Mouse (Mus musculus) ovary, postnatal 14 days (tissue): ENCODE measurements around the gene Map3k11.
A peak's percentile ranks its signal among the peaks of the same experiment; 100 is the strongest.

Source experiments
- DNase-seq: peaks from one replicate; pipeline ENCODE4 v3.0.0; 2022; ENCODE audit warnings: low spot score

The Map3k11 gene

DNA sequence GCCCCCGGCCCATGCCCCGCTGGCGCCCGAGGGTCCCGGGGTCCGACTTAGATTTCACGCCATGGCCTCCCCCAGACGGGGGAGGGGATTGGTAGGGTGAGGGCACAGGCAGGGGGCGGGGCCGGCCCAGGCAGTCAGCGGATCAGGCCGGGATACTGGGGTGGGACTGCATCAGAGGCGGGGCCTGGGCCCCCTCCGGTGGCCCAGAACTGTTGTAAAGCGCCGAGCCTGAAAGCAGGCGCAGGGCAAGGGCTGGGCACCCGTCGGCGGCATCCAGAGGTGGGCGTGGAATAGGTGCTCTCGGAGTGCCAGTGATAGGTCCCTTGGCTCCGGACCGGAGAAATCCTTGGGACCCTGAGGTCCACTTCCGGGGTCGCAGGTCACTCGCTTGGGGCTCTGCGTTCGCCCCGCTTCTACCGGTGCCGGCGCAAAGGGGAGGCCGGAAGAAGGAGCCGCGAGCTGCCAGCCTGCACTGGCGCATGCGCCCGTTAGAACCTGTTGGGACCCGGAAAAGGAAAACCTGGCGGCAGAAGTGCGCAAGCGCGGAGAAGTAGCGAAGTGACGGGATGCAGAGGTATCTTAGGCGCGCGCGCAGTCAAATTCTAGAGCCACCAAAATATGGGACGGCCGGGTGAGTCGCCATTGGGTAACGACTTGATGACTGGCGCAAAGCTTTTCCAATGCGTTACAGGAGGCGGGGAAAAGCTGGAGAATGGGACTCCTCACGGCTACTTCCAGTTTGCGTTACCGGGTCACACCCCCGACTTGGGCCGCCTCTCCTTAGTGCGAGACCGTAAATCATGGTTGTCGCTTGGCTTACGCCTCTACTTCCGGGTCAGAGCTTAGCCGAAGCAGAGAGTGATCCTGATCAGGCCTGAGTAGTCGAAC lies at the start of gene Map3k11, which contains the start of gene Pcnx3:
Map3k11 (plus strand) TSS at position 543 of the 888 bp plus-strand sequence.
Pcnx3 (minus strand) TSS at position 709 of the 888 bp plus-strand sequence.
- DNase-seq = peak; percentile 90

DNA sequence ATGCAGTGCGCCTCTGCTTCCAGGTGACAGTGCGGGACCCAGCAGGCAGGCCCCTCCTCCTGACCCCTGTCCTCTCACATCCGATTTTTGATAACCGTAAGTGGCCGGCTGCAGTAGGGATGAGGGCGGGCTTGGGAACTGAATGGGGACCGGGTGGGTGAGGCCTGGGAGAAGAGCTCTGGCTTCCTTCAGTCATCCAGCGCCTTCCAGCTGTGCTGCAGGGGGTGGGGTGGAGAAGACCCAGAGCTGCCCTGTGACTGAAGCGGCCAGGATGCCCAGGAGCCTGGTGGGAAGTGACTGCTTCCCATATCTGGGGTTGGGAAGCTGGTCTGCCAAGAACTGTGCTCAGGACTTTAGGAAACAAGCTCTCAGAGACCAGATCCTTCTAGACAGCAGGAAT lies 48.2 kb upstream of the Map3k11 start:
- no peak for DNase-seq

DNA sequence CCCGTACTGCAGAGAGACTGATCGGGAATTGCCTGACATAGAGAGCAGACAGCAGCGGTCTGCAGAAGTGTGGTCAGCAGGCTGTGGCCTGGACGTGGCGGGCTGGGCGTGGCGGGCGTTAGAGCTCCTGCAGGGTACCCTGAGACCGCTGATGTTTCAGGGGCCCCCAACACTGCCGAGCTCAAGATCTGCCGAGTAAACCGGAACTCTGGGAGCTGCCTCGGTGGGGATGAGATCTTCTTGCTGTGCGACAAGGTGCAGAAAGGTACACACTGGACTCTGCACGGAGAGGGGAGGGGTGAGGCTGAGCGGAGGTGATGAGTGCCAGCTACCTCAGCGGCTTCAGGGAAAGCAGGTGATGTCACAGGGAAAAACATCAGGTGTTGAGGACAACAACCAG lies 47.5 kb upstream of the Map3k11 start:
- DNase-seq = no peak

DNA sequence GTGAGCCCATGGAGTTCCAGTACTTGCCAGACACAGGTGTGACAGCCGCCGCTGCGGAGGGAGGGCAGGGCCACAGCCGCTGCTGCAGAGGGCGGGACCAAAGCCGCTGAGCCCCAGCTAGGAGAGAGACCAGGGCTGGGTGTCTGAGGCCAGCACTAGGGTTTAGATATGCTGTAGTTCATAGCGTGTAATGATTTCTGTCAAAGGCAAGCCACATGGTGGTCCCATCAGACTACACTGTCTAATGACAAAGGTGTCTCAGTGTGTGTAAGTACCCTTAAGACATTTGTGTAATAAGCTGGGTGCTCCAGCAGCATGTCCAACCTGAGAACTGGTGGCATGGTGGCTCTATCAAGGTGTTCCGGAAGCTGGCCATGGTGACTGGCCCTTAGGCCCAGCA lies 46.9 kb upstream of the Map3k11 start:
- no peak for DNase-seq

DNA sequence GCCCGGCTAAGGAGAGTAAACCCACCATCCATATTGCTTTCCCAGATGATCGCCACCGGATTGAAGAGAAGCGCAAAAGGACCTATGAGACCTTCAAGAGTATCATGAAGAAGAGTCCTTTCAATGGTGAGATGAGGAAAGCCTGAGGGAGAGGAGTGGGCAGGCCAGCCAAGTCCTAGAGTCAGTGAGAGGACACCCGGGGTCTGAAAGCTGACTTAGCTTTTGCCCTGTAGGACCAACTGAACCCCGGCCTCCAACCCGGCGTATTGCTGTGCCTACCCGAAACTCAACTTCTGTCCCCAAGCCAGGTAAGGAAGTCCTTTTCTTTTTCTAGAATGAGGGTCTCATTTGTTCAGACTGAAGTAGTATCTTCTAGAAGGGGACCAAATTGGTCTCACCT lies 43.3 kb upstream of the Map3k11 start:
- no peak for DNase-seq

DNA sequence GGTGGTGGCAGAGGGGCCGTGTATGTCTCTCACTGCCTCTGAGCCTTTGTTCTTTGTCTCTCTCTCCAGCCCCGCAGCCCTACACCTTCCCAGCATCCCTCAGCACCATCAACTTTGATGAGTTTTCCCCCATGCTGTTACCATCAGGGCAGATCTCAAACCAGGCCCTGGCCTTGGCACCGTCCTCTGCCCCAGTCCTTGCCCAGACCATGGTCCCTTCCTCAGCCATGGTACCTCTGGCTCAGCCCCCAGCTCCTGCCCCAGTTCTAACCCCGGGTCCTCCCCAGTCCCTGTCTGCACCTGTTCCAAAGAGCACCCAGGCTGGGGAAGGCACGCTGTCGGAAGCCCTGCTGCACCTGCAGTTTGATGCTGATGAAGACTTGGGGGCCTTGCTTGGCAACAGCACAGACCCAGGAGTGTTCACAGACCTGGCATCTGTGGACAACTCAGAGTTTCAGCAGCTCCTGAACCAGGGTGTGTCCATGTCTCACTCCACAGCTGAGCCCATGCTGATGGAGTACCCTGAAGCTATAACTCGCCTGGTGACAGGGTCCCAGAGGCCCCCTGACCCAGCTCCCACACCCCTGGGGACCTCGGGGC lies 41.7 kb upstream of the Map3k11 start:
- DNase-seq = no peak

DNA sequence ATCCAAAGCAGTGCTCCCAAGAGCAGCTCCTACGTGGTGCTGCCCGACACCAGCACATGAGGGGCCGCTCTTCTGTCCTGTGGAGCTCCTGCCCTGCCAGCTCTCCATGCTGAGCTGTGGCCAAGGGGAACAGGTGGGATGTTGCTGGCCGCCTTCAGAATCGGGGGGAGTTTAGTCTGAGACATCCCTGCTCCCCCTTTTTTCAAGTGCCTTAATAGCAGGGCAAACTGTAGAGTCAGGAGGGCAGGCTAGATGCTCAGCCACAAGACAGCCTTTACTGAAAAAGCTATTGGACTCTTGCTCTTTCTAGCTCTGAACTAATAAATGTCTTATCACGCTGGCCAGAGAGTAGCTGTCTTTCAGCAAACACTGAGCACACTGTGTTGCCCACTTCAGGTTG lies 40.8 kb upstream of the Map3k11 start:
- DNase-seq = no peak

DNA sequence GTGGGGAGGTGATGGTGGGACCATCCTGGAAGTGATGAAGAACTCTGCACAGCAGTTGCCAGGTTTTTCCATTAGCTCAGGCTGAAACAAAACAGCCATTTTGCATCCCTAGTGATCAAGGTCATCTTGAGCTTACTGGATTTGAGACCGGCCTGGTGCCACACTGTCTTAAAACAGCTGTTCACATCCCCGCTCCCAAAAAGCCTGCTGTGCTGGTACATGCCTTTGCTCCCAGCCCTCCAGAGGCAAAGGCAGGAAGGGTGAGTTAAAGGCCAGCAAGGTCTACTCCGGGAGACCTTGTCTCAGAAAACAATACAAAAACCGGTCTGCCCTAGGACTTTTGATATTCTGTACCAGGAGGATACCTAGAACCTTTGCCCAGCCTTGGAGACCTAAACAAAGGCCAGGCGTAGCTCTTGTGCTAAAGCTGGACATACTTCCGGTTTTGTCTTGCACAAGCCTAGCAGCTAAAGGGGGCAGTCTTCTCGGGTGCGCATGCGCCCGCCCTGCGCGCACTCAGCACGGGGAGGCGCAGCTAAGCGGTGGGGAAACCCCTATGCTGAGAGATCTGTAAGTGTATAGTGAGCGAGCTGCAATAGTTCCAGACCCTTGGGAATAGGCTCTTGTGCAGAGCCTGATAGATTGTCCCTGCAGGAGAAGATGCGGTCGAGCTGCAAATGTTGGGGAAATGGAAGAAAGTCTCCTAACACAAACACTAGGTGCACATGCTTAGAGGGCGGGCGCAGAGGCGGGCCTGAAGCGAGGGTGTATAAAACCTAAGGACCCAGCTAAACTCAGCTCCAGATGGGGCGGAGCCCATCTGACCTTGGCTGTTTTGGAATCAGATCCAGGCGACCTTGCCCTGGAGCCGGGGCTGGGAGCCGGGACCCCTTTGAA lies 39.9 kb upstream of the Map3k11 start:
- peak; percentile 75 for DNase-seq

DNA sequence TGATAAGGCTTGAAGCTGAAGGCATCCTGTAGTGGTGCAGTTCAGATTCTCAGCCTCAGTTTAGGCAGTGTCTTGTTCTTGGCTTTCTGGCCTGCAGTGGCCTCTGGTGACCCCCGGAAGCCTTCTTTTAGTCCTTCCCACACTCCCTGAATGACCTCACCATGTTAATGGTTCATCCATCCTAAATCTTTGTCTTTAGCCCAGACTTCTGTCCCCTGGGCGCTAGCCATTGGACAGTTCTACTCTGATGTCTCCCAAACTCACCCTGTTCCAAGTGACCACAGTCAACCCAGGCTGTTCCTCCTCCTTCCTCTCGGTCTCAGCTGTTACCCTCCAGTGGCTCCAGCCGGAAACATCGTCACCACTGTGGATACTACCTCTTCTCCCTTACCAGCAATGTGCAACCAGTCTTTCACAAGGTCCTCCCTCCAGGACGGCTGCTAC lies 39.2 kb upstream of the Map3k11 start:
- DNase-seq = no peak

DNA sequence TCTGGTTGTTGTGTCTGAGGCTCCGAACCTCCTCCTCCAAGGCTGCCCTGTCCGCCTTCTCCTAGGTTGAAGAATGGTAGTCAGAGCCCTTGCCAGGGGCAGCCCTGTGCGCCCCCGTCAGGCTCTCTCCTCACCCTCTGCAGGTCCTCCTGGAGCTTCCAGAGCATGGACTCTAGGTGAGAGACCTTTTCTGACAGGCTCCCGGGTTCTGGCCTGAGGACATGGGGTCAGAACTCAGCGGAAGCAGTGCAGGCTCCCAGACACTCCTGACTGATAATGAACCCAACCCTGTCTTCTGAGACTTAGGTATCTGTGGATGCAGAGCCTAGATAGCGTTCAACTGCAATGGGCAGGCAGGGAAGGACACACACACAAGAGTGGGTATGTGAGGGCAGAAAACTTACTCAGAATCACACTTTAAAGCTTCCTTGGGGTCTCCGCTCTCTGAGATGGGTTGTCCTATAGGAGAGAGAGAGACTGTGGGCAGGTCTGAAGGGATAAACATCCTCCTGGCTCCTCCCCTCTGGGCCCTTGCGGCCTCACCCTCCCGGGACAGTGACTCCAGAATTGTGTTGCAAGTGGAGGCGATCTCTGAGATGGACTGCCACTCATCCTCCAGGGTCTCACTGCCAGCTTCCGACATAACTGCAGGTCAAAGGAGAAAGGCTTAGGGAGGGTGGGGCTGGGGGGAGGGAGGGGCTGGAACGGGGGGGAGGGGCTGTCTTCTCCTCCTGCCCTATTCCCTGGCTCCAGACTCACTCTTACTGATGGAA lies 36.9 kb upstream of the Map3k11 start:
- no peak for DNase-seq

DNA sequence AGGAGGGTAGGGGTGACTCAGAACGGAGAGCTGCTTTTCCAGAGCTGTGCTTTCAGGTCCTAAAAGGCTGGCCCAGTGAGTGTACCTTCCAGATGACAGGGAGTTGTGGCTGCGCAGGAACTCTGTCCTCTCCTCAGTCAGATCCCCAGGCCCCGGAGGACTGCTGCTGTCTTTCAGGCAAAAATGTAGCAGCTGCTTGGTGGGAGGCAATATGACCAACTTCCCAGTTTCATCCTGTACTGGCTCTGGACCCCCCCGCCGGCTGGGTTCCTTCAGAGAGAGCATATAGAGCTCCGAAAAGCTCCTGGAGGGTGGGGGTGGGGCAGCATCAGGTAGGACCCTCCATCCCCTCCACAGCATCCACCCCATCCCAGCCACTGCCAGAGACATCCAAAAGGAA lies 36.0 kb upstream of the Map3k11 start:
- no peak for DNase-seq

DNA sequence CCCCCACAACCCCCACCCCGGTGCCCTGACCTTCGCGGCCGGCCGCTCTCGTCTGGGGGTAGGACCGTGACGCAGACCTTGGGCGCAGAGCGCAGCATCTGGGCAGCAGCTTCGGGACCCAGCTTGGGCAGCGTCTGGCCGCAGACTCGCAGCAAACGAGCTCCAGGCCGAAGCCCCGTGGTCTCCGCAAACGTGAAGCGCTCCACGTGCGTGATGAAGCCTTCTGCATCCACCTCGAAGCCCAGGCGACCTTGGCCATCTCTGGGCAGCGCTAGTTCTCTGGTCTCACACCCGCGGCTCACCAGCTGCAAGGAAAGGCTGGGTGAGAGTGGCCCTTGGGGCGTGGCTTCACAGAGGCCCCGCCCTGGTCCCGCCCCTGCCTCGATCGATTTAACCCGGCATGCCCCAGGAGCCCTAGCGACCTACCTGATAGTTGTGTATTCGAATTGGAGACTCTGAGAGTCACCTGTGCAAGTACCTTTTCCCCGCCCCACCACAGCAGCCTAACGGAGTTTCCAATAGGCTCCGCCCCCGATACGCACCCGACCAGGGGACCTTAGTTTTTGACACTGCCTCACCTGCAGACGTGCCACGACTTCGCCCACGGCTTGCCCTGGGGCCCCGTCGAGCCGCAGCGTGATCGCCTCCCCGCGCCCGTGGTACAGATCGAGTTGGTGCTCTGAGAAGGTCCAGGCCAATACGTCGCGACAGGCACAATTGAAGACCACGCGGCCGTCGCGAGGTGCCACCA lies 34.4 kb upstream of the Map3k11 start:
- DNase-seq = no peak

DNA sequence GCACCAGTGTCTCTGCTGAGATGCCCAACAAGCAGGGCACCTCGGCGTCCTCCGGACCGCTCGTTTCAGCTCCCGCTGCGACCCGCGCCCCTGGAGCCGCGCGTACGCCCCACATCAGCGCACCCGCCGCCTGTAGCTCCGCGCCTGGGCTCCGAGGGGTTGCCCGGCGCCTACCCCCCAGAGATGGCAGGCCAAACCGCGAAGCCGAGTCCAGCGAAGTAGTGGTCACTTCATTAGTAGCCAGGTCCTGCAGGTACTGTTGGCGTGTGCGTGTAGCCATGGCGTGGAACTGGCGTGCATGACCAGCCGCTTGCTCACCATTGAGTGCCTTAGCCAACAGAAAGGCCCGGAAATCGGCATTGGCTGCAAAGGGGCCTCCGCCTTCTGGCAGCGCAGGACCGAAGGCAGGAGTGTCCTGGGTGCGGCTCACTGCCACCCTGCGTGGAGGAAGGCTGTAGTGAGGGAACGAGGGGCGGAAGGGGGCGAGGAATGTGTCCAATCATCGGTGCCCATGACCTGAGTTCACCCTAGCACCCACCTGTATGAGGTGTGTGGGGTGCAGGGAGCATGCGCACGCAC lies 33.7 kb upstream of the Map3k11 start:
- no peak for DNase-seq

DNA sequence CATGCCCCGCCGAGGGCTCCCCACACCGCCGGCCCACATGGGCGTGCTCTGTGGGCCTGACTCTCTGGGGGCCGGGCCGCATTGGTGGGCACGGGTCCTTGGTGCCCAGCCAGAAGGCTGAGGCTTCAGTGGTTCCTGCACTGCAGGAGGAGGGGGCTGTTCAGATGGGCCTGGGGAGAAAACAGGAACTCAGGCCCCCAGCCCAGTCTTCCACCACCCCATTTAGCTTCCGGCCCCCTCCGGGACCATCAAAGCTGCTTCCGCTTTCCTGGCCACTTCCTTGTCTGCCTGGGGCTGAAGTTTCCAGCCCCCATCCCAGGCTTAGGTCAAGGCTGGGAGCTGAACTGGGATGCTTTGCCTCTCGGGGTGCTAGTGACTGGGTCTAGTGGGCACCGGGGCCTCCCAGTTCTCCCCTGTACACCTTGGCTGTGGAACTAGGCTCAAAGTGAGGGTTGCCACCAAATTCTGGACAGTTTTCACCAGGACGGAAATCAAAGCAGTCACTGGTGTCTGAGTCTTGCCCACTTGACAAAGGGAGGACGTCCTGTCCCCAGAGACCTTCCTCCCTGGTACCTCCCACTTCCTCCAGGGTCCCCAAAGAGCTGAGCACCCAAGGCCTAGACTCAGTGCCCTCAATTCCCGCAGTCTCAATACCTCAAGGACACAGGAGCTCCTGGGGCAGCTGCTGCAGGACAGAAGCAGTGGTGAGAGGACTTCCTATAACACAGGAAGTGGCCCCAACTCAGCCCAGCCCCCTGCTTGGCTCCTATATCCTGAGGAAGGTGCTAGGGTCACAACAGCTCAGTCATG lies 27.4 kb upstream of the Map3k11 start:
- no peak for DNase-seq

DNA sequence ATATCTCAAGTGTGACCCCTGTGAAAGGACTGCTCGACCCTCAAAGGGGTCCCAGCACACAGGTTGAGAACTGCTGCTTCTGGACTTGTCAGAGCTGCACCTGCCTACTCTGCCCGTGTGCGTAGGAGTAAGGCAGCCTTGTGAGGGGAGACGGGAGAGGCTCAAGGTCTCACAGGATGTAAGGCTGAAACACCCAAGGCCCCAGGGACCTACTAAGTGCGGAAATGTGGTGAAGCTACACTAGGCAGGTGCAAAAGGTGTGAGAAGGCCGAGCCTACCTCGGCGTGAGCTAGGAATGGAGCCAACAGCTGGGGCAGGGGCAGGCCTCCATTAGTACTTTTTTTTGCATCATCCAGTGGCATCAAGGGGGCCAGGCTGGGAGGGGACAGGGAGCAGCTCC lies 26.2 kb upstream of the Map3k11 start:
- DNase-seq = no peak

DNA sequence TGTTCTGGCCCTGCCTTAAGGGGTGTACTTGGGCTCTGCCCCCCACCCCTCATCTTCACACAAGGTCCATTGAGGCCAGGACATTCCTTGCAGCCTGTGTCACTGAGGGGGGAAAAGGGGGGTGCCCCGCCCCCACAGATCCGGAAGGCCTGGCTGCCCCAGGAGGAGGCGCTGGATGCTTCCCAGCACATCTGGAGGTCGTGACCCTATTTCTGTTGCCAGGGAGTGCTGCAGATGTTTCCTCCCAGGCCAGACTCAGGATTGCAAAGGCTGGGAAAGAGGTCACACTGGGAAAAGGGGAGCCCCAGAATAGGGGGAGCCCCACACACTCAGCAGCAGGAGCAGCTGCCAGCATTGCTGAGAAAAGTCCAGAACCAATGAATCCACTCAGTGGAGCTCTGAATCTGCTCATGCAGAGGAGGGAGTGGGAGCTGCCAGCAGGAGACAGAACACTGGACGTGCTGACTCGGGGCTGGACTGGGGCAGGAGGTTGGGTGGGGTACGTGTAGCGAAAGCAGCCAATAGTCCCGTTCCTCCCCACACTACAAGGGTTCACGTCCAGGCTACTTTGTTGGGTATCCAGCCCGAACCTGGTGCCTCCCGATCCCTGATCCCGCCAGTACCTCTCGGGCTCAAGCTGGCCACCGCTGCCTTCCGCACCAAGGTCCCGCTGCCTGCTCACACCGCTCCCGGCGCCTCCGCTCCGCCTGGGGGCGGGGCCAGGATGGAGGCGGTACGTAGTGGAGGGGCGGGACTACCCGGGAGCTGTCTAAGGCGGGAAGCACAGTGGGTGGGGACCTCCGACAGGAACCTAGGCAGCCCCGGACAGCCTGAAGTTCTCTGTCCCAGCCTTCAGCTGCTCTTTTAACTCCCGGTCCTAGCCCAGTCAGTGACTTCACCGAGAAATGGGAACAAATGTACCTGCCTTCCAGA lies 25.3 kb upstream of the Map3k11 start, which contains the start of gene Sipa1:
Sipa1 (minus strand) TSS at position 727 of the 933 bp plus-strand sequence.
- peak; percentile 94 for DNase-seq

DNA sequence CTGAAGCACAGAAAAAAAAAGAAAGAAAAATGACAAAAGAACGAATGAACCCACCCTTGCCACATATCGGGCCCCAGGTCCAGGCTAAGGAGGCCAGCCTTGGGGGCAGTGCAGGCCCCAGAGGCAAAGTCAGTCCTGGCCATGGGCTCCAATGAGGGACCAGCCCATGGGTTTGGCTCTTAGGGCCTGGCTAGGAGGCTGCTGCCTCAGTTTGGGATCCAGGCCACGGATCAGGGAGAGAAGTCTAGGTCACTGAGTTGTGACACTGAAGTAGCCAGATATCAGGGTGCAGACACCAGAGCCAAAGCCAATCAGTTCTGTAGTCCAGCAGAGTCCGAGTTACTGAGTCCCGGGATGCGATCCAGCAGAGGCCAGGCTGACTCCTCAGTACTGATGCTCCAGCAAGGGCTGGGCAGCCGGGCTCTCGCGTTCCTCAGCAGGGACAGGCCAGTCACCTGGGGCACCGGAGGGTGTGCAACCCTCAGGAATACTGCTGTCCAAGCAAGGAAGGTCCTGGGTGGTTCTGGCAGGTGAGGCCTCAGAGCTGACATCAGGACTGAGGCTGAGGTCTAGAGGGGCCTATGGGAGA lies 23.8 kb upstream of the Map3k11 start:
- DNase-seq = no peak

DNA sequence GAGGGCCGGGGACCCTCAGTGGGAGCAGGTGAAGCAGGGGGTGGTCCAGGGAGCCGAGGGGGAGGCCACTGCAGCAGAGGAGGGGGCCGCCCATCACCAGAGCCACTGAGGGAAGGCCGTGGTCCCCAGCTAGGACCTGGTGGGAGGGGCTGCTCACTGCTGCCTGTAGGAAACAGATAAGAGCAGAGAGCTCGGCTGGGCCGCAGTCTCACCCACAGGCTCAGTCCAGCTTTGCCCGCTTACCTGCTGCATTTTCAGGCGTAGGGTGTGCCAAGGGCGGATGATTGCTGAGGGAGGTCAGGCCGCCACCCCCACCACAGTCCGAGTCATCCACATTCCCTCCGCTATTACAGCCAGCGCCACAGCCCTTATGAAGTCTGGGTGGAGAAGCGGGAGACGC lies 23.1 kb upstream of the Map3k11 start:
- no peak for DNase-seq
